Mouse (Mus musculus): ENCODE measurements around the gene Napb.

- TF ChIP-seq CTCF (IDR thresholded peaks at IDR 0.05; ENCODE audit: control insufficient read depth, insufficient read depth, insufficient read length) = no peak
- TF ChIP-seq MYOG (IDR thresholded peaks at IDR 0.05; ENCODE audit: control insufficient read depth, extremely low read depth, insufficient read length) = no peak
Observed at GRCm38 (mm10) chr2:148781709-148782108, 49.4 kb upstream of the Napb start, which contains the start of gene 8030411F24Rik.
